Mouse (Mus musculus): ENCODE results near the gene Olfr622. TPM values are rescaled to one million over a fixed set of nuclear protein-coding genes. Genes with fewer than 3 reads are reported as not detected.

Olfr622 gene
- not detected for total RNA-seq (2021)

DNA sequence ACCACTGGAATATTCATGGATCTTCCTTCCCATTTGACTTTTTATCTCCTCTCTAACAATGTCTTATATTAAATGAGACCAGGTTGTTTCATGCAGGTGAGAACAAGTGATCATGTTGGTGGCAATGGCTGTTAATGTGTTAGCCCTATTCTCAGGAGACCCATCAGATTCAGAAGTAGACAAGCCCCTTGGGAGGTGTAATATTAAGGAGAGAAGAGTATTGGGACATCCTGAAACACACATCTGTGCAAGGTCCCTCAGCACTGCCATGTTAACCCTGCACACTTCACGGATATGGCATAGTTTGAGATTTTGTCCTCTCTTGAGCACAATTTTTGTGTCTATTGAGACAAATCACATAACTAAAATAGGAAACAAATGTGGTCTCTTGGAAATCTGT is at the start of gene Olfr622:
Olfr622 (minus strand) TSS at position 101 of the 400 bp plus-strand sequence.
- no peak for DNase-seq
- intact Hi-C loops (cut with DNase I): no loop called here

DNA sequence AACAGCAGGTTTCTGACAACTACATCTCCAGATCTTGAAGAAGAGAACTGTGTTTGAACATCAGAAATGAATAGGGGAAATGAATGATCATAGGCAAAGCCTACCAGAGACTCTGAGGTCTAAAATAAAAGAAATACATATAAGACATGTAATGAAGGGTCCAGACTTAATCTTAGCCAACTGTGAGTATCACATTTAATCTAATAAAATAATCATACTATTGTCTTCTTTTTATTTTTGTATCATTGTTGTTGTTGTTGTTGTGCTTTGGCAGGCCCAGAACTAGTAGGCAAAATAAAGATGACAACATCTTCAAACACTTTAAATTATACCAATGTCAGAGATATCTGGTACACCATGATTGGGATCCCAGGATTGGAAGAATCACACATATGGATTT is 39.9 kb upstream of the Olfr622 start, which contains the start of gene Olfr625-ps1:
Olfr625-ps1 (plus strand) TSS at position 301 of the 400 bp plus-strand sequence.
- intact Hi-C loops (cut with DNase I): no loop called here
- DNase-seq: no peak

DNA sequence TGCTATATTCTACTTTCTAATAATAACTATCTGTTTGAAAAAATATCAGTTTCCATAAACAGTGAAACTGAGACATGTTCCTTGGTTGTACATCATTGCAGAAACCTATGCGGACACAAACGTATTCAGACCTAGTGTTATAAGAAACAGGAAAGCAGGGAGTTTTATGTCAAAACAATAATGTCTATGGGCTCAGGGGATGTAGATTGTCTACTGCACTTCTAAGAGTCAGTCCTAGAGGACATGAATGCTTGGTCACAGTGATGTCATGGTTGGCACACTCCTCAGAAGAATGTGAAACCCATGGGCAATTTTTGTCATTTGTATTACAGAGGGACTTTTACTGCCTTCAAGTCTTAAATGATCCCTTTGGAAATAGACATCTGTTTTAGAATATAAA is 28.6 kb upstream of the Olfr622 start, which contains the start of gene Olfr624:
Olfr624 (minus strand) TSS at position 101 of the 400 bp plus-strand sequence.
- no peak for DNase-seq
- intact Hi-C loops (cut with DNase I): no loop called here

DNA sequence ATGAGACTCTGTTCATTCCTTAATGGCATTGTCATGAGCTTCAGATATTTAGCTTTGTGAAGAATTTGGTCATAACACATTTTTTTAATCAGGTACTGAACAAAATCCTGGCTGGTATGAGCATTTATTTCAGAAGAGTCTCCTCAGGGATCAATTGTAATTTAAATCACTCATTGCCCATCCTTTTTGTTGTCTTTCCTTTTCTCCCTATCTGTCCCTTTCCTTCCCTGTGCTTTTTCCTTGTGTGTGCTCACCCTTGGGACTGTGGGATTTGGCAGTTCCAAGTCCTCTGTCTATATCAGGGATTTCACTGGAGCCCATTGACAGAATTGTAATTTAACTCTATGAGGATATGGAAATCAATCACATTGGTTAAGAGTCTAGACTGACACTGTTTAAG is 21.1 kb upstream of the Olfr622 start, which contains the start of gene Olfr623:
Olfr623 (minus strand) TSS at position 101 of the 400 bp plus-strand sequence.
- no peak for DNase-seq
- intact Hi-C loops (cut with DNase I): no loop called here

DNA sequence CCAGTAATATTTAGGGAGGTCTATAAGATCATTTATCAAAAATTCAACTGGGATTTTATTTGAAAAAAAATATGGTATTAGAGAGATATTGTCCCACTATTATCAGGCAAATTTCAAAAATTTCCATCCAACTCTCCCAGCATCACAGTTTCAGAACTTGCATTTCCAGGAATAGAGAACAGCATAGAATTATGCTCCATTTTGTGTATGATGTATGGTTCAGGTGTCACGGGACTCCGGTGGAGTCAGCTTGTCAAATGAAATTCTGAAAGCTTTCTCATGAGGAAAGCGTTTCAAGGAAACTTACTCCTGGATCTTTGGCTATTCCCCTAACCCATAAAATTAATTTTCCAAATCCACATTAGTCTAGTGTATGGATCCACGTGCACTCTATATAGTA is 1.6 kb upstream of the Olfr622 start:
- intact Hi-C loops (cut with DNase I): no loop called here
- no peak for DNase-seq

DNA sequence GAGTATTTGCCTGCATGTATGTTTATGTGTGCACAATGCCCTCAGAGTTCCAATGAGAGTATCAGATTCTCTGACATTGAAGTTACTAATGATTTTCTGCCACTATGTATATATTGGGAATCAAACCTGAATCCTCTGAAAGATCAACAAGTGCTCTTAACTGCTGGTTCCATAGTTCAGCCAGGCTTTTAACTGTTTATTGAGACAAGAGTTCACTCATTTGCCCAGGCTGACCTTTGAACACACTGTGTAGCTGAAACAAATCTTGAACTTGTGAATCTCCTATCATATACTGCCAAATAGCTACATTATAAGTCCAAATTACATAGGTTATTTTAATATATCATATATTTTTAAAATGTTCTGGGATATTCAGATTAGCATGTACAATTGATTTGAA is 5.7 kb downstream of the Olfr622 start:
- no peak for DNase-seq
- intact Hi-C loops (cut with DNase I): no loop called here

DNA sequence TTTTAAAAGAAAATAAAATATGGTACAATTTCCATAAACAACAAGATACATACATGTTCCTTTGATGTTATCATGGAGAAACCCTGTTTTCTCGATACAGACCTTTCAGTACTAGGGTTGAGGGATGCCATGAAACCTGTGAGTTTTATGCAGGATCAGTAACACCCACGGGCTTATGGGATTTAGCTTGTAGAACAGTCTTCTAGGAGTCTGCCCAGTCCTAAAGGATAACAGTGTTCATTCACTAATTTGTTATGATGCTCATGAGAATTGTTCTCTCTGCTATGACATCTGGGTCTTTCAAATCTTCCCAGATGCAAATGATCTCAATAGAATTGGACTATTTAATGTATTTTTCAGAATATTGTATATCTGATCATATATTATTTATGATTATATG is 30.1 kb downstream of the Olfr622 start, which contains the start of gene Olfr620:
Olfr620 (minus strand) TSS at position 101 of the 400 bp plus-strand sequence.
- DNase-seq: no peak
- intact Hi-C loops (cut with DNase I): no loop called here

DNA sequence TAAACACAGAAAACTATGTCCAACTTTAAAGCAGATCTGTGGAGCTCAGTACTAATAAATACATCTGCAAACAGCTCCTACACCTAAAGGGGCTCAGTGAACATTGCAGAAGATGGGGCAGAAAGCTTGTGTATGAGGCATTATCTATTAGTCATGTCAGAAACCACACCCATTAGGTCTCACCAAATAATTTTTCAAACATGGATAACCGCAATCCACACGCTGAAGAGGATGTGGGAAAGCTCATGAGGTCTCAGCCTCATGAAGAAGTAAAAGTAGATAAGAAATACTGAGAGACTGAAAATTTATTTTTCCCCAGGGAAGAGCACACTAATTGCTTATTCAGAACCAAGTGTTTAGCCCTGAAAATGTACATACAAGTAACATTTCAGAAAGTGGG is 35.1 kb downstream of the Olfr622 start:
- no peak for DNase-seq
- intact Hi-C loops (cut with DNase I): no loop called here

DNA sequence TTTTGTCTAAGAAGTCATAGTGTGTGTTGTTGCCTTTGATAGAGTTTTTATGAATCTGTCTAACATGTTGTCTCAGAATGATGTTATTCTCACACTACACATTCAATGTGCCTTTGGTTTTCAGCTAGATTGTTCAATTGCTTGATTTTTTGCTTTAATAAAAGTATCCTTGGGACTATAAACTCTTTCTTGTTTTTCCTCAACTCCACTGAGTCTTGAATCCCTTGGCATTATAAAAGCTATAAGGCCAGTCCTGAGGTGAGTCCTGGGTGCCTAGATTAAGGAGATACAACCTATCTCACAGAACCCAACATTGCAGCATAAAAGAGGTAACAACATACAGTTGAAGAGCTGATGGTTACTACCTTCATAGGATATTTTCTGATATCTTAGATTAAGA is 42.2 kb downstream of the Olfr622 start, which contains the start of gene Olfr619:
Olfr619 (plus strand) TSS at position 301 of the 400 bp plus-strand sequence.
- no peak for DNase-seq
- intact Hi-C loops (cut with DNase I): no loop called here

DNA sequence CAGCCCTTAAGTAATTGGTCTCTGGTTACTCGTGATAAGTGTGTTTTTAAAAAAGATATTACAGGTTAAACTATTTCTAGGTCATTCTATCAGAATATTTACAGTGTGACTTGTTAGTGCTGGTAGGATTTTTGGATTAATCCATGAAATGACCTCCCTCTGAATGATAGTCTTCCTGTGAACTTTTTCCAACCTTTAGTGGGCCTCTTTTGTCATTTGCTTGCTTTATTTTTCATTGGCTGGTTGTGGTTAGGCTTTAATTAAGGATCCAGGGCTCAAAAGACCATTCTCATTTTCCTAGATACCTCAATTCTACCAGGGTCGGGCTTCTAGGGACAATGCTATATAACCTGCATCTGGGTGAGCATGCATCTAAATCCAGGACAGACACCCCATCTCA is 52.7 kb downstream of the Olfr622 start, which contains the start of gene Olfr618:
Olfr618 (plus strand) TSS at position 301 of the 400 bp plus-strand sequence.
- no peak for DNase-seq
- intact Hi-C loops (cut with DNase I): no loop called here

Other genes with a start within 250 kb of the Olfr622 start
- not detected for gene Usp17lc, start 227.6 kb downstream of the Olfr622 start, total RNA-seq (2021)
- not detected for gene Olfr605, start 197.3 kb downstream of the Olfr622 start, total RNA-seq (2021)
- gene Olfr606, start 193.7 kb downstream of the Olfr622 start, total RNA-seq (2021): not detected
- gene Olfr607, start 178.6 kb downstream of the Olfr622 start, total RNA-seq (2021): not detected
- not detected for gene Olfr608, start 172.8 kb downstream of the Olfr622 start, total RNA-seq (2021)
- gene Olfr609, start 144.6 kb downstream of the Olfr622 start, total RNA-seq (2021): not detected
- gene Olfr610, start 130.6 kb downstream of the Olfr622 start, total RNA-seq (2021): not detected
- not detected for gene Olfr611, start 121.9 kb downstream of the Olfr622 start, total RNA-seq (2021)
- not detected for gene Olfr612, start 100.0 kb downstream of the Olfr622 start, total RNA-seq (2021)
- gene Olfr613, start 94.6 kb downstream of the Olfr622 start, total RNA-seq (2021): not detected
- not detected for gene Olfr615, start 86.6 kb downstream of the Olfr622 start, total RNA-seq (2021)
- gene Olfr616, start 73.6 kb downstream of the Olfr622 start, total RNA-seq (2021): not detected
- gene Olfr617, start 69.6 kb downstream of the Olfr622 start, total RNA-seq (2021): not detected
- gene Olfr618, start 52.6 kb downstream of the Olfr622 start, total RNA-seq (2021): not detected
- not detected for gene Olfr619, start 42.1 kb downstream of the Olfr622 start, total RNA-seq (2021)
- not detected for gene Olfr620, start 30.2 kb downstream of the Olfr622 start, total RNA-seq (2021)
- not detected for gene Olfr623, start 21.0 kb upstream of the Olfr622 start, total RNA-seq (2021)
- not detected for gene Olfr624, start 28.5 kb upstream of the Olfr622 start, total RNA-seq (2021)
- not detected for gene Olfr625-ps1, start 40.0 kb upstream of the Olfr622 start, total RNA-seq (2021)
- not detected for gene Olfr243, start 72.0 kb upstream of the Olfr622 start, total RNA-seq (2021)
- not detected for gene Olfr628, start 87.7 kb upstream of the Olfr622 start, total RNA-seq (2021)
- not detected for gene Olfr629, start 102.2 kb upstream of the Olfr622 start, total RNA-seq (2021)
- not detected for gene Olfr630, start 114.6 kb upstream of the Olfr622 start, total RNA-seq (2021)
- gene Olfr69, start 128.9 kb upstream of the Olfr622 start, total RNA-seq (2021): not detected
- not detected for gene Olfr68, start 137.0 kb upstream of the Olfr622 start, total RNA-seq (2021)
- gene Olfr67, start 149.1 kb upstream of the Olfr622 start, total RNA-seq (2021): not detected
- 1,000 to 10,000 TPM; 1,102 to 1,464 TPM for gene Hbb-bt, start 171.3 kb upstream of the Olfr622 start, total RNA-seq (2021)
- over 10,000 TPM in 1 of 2 experiments, 1,000 to 10,000 TPM in 1; 9,168 to 11,645 TPM for gene Hbb-bs, start 185.4 kb upstream of the Olfr622 start, total RNA-seq (2021)
- gene Hbb-bh2, start 197.8 kb upstream of the Olfr622 start, total RNA-seq (2021): not detected
- gene Hbb-bh1, start 200.5 kb upstream of the Olfr622 start, total RNA-seq (2021): not detected
- not detected for gene Hbb-y, start 210.5 kb upstream of the Olfr622 start, total RNA-seq (2021)
- gene Olfr66, start 243.6 kb upstream of the Olfr622 start, total RNA-seq (2021): not detected